34 mouse cellular contexts compared by ENCODE assay signal in the genomic region with DNA sequence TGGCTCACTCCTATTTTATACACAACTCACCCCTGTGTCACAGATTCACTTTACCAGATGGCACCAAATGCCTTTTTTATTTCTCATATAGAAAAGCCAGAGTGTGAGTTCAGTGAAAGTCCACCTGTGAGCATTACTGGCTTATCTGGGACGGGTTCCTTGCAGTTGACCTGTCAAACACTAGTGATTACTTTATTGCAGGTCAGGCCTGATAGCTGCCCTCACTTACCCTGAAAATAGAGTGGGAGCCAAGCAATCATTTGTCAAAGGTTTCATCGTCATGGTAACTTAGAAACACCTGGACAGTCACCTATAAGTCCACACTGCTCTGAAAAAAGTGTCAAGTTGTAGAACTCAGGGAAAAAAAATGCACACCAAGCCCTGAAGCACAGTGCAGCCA. TPM values are rescaled to one million over a fixed set of nuclear protein-coding genes. Genes with fewer than 3 reads are reported as not detected.
"Had no signal": no experiment of that assay in that cellular context is flagged by ENCODE, and none has a peak within 500 bp of the region (broad histone marks: within the 10 kb centered on the region; RNA-seq: fewer than 3 reads in every experiment).

No protein-coding gene starts in this region.

- H3K9ac ChIP-seq: embryonic facial prominence, embryonic 12.5 days; embryonic facial prominence, embryonic 13.5 days; embryonic facial prominence, embryonic 15.5 days; forebrain, embryonic 13.5 days; forebrain, embryonic 15.5 days; forebrain, postnatal 0 days had no signal

- H3K27me3 ChIP-seq: embryonic facial prominence, embryonic 12.5 days; embryonic facial prominence, embryonic 13.5 days; embryonic facial prominence, embryonic 15.5 days; forebrain, embryonic 13.5 days; forebrain, embryonic 15.5 days had no signal

- H3K9me3 ChIP-seq: embryonic facial prominence, embryonic 10.5 days; embryonic facial prominence, embryonic 12.5 days; embryonic facial prominence, embryonic 13.5 days; embryonic facial prominence, embryonic 15.5 days; forebrain, embryonic 10.5 days; forebrain, embryonic 13.5 days; forebrain, embryonic 15.5 days had no signal

- H3K4me2 ChIP-seq: embryonic facial prominence, embryonic 12.5 days; embryonic facial prominence, embryonic 13.5 days; embryonic facial prominence, embryonic 15.5 days; forebrain, embryonic 13.5 days; forebrain, embryonic 15.5 days had no signal

- H3K36me3 ChIP-seq: embryonic facial prominence, embryonic 12.5 days; embryonic facial prominence, embryonic 15.5 days; forebrain, embryonic 15.5 days had no signal

- H3K27ac ChIP-seq: embryonic facial prominence, embryonic 10.5 days; embryonic facial prominence, embryonic 12.5 days; embryonic facial prominence, embryonic 13.5 days; embryonic facial prominence, embryonic 15.5 days; forebrain, embryonic 10.5 days; forebrain, embryonic 13.5 days; forebrain, embryonic 15.5 days; gastrocnemius, adult 2 months had no signal

- H3K4me3 ChIP-seq: embryonic facial prominence, embryonic 10.5 days; embryonic facial prominence, embryonic 12.5 days; embryonic facial prominence, embryonic 13.5 days; embryonic facial prominence, embryonic 15.5 days; erythroblast, embryonic 14.5 days; forebrain, embryonic 10.5 days; forebrain, embryonic 13.5 days; forebrain, embryonic 15.5 days; gastrocnemius, adult 2 months had no signal

- DNase-seq: cerebellum, adult 18-20 months; cerebellum, adult 2 months; cerebellum, adult 8-10 months; cerebellum, adult 9-10 months; cerebellum, adult 9-11 months; cerebellum, postnatal 10 days; cerebellum, postnatal 14 days; cerebellum, postnatal 25 days; cerebellum, postnatal 36 days; embryo, embryonic 11 days; forebrain, postnatal 0 days; gastrocnemius, adult 2 months; gastrocnemius, postnatal 10 days; gastrocnemius, postnatal 14 days; gastrocnemius, postnatal 25 days; gastrocnemius, postnatal 36 days; heart, adult 11 months; heart, adult 18-20 months had no signal

- ATAC-seq: forebrain, embryonic 13.5 days; forebrain, embryonic 14.5 days; forebrain, embryonic 15.5 days; forebrain, embryonic 16.5 days; forebrain, postnatal 0 days had no signal

RNA-seq across cellular contexts. Expression of a gene that starts 47.2 kb away (rescaled TPM):
- total RNA-seq: common myeloid progenitor, adult 5-6 weeks; forebrain, postnatal 0 days; gastrocnemius, adult 18-20 months; gastrocnemius, adult 2 months; gastrocnemius, adult 8-10 months; gastrocnemius, postnatal 10 days; gastrocnemius, postnatal 14 days; gastrocnemius, postnatal 25 days; gastrocnemius, postnatal 36 days; gastrocnemius, postnatal 4 days; granulocyte monocyte progenitor cell, adult 5-6 weeks; heart, adult 18-20 months had no signal
- polyA plus RNA-seq: embryonic facial prominence, embryonic 10.5 days; erythroblast, embryonic 14.5 days; forebrain, embryonic 13.5 days; gonadal fat pad, adult 2 months had no signal
